Mouse (Mus musculus) lung, embryonic 14.5 days (tissue): Measurements from ENCODE around the gene Tomm40. TPM values are rescaled to one million over a fixed set of nuclear protein-coding genes. Genes with fewer than 3 reads are reported as not detected.

Source experiments
- ATAC-seq: fragments of 200-750 bp; cut with Nextera tagmentation; 2 replicates; pipeline ENCODE4 v1.8.0; 2017; ENCODE audit warnings: mild to moderate bottlenecking, moderate TSS enrichment, moderate library complexity; ENCODE audit not compliant: insufficient read depth
- DNase-seq: peaks from one replicate; pipeline ENCODE4 v3.0.0-alpha.2; 2015
- H3K27ac ChIP-seq: fragments of 300-500 bp; sonication (generic); 2 replicates; pipeline ENCODE4 v1.5.1; 2014; ENCODE audit warnings: low read depth, mild to moderate bottlenecking, moderate library complexity
- H3K27me3 ChIP-seq: fragments of 300-500 bp; sonication (generic); 2 replicates; pipeline ENCODE4 v1.6.1; 2014; ENCODE audit warnings: low read length, control low read depth; ENCODE audit not compliant: insufficient read depth
- H3K36me3 ChIP-seq: fragments of 300-500 bp; sonication (generic); 2 replicates; pipeline ENCODE4 v1.6.1; 2014; ENCODE audit warnings: control low read depth; ENCODE audit not compliant: insufficient read depth
- H3K4me1 ChIP-seq: fragments of 300-500 bp; sonication (generic); 2 replicates; pipeline ENCODE4 v1.6.1; 2014; ENCODE audit warnings: antibody characterized with exemption, control low read depth; ENCODE audit not compliant: insufficient read depth
- H3K4me2 ChIP-seq: fragments of 300-500 bp; sonication (generic); 2 replicates; pipeline ENCODE4 v1.6.1; 2014; ENCODE audit warnings: mild to moderate bottlenecking
- H3K4me3 ChIP-seq: fragments of 300-500 bp; sonication (generic); 2 replicates; pipeline ENCODE4 v1.5.1; 2014; ENCODE audit warnings: low read depth, low read length
- H3K9ac ChIP-seq: fragments of 300-500 bp; sonication (generic); 2 replicates; pipeline ENCODE4 v1.6.1; 2014
- H3K9me3 ChIP-seq: fragments of 300-500 bp; sonication (generic); 2 replicates; pipeline ENCODE4 v1.6.1; 2016; ENCODE audit warnings: low read depth, low read length, control low read depth
- CTCF ChIP-seq: IDR thresholded peaks from 2 replicates; pipeline ENCODE4 v1.5.1; 2016; ENCODE audit warnings: antibody characterized with exemption, low read depth
- WGBS: fragments of 180-500 bp; shearing (Covaris S2); extraction: QIAGEN DNeasy Blood & Tissue Kit; methylation state at CpG from one replicate; pipeline ENCODE4 v1.1.7; 2014; 5-methylcytosine and 5-hydroxymethylcytosine counted together
- polyA plus RNA-seq: library from polyadenylated mRNA; unstranded; fragments of >200 nt; fragmentation: Nextera tagmentation; extraction: Ambion mirVana; gene quantifications from 2 replicates; pipeline ENCODE4 v1.2.1, GENCODE M21; 2014

Gene Tomm40
- polyA plus RNA-seq, 1 experiment from 2014 or later: 168 TPM

GRCm38 (mm10) chr7:19745971-19746370 lies 30.7 kb upstream of the Tomm40 start:
- ATAC-seq: no peak
- Histone ChIP-seq H3K4me3 (no peak overlapping the region), H3K4me1 (peaks cover 23% of the 10 kb centered on the region), H3K27me3 (no peaks in the 10 kb centered on the region), H3K9ac (no peak overlapping the region), H3K9me3 (no peaks in the 10 kb centered on the region), H3K4me2 (no peak overlapping the region), H3K27ac (no peak overlapping the region), H3K36me3 (peaks cover 23% of the 10 kb centered on the region)
- WGBS: 67% methylated on average over 9 of the region's 10 CpGs
- no peak for TF ChIP-seq CTCF
- no peak for DNase-seq

- H3K27me3 ChIP-seq: no peaks in the 10 kb centered on the region
- no peaks in the 10 kb centered on the region for H3K9me3 ChIP-seq
- WGBS: 45% methylated on average over 14 of the region's 14 CpGs
- TF ChIP-seq CTCF: no peak
- peaks cover 30% of the 10 kb centered on the region for H3K36me3 ChIP-seq
- peaks cover 19% of the 10 kb centered on the region for H3K4me1 ChIP-seq
- ATAC-seq (no peak), DNase-seq (peak; percentile 57)
- H3K4me3 ChIP-seq: no peak overlapping the region
- no peak overlapping the region; the same call in 1 of the 2 replicates for H3K4me2 ChIP-seq
- H3K27ac ChIP-seq: peak overlapping the region; percentile 76
- no peak overlapping the region for H3K9ac ChIP-seq
Measured at GRCm38 (mm10) chr7:19744590-19745385, 29.6 kb upstream of the Tomm40 start.

- Histone ChIP-seq H3K27me3 (no peaks in the 10 kb centered on the region), H3K9me3 (no peaks in the 10 kb centered on the region), H3K4me1 (peaks cover 19% of the 10 kb centered on the region), H3K27ac (no peak overlapping the region), H3K4me2 (no peak overlapping the region), H3K4me3 (no peak overlapping the region), H3K9ac (no peak overlapping the region), H3K36me3 (peaks cover 35% of the 10 kb centered on the region)
- ATAC-seq: no peak
- no peak for TF ChIP-seq CTCF
- DNase-seq: no peak
- WGBS: 74% methylated on average over 6 of the region's 6 CpGs
Measured at GRCm38 (mm10) chr7:19743791-19744190, 28.6 kb upstream of the Tomm40 start.

GRCm38 (mm10) chr7:19742468-19742867 lies 27.2 kb upstream of the Tomm40 start:
- no peak overlapping the region for H3K9ac ChIP-seq
- no peaks in the 10 kb centered on the region for H3K9me3 ChIP-seq
- no peak overlapping the region for H3K4me3 ChIP-seq
- H3K27ac ChIP-seq: no peak overlapping the region
- H3K27me3 ChIP-seq: no peaks in the 10 kb centered on the region
- no peak for TF ChIP-seq CTCF
- no peak for DNase-seq
- H3K4me1 ChIP-seq: peaks cover 15% of the 10 kb centered on the region
- ATAC-seq: no peak
- H3K36me3 ChIP-seq: peaks cover 44% of the 10 kb centered on the region
- H3K4me2 ChIP-seq: no peak overlapping the region
- 30% methylated on average over 5 of the region's 5 CpGs for WGBS

- Histone ChIP-seq H3K4me2 (peak overlapping the region; percentile 7; the same call in 1 of the 2 replicates), H3K27ac (peak overlapping the region; percentile 15; the same call in 1 of the 2 replicates), H3K36me3 (peaks cover 54% of the 10 kb centered on the region), H3K4me3 (no peak overlapping the region), H3K27me3 (no peaks in the 10 kb centered on the region), H3K9me3 (no peaks in the 10 kb centered on the region), H3K4me1 (0 out of 2 replicates have a peak, but pooled peaks cover 6% of the 10 kb centered on the region), H3K9ac (no peak overlapping the region)
- WGBS: 18% methylated on average over 8 of the region's 8 CpGs
- no peak for TF ChIP-seq CTCF
- DNase-seq (peak; percentile 63), ATAC-seq (peak; percentile 64)
Measured at GRCm38 (mm10) chr7:19741329-19742031, 26.2 kb upstream of the Tomm40 start.

GRCm38 (mm10) chr7:19740269-19740668 lies 25.0 kb upstream of the Tomm40 start:
- no peak overlapping the region for H3K27ac ChIP-seq
- WGBS: 83% methylated on average over 11 of the region's 11 CpGs

GRCm38 (mm10) chr7:19738771-19739170 lies 23.5 kb upstream of the Tomm40 start:
- TF ChIP-seq CTCF: peak; percentile 49
- Histone ChIP-seq H3K27me3 (no peaks in the 10 kb centered on the region), H3K4me1 (0 out of 2 replicates have a peak, but pooled peaks cover 5% of the 10 kb centered on the region), H3K9ac (no peak overlapping the region), H3K9me3 (no peaks in the 10 kb centered on the region), H3K4me2 (no peak overlapping the region), H3K36me3 (peaks cover 70% of the 10 kb centered on the region), H3K4me3 (no peak overlapping the region), H3K27ac (no peak overlapping the region)
- ATAC-seq (no peak), DNase-seq (no peak)
- 86% methylated on average over 3 of the region's 3 CpGs for WGBS

More at GRCm38 (mm10) chr7:19740269-19740668, 25.0 kb upstream of the Tomm40 start:
- Histone ChIP-seq H3K36me3 (peaks cover 62% of the 10 kb centered on the region), H3K9ac (no peak overlapping the region), H3K4me1 (0 out of 2 replicates have a peak, but pooled peaks cover 5% of the 10 kb centered on the region), H3K4me3 (no peak overlapping the region), H3K4me2 (no peak overlapping the region), H3K9me3 (no peaks in the 10 kb centered on the region), H3K27me3 (no peaks in the 10 kb centered on the region)
- ATAC-seq: no peak
- TF ChIP-seq CTCF: peak; percentile 36
- peak; percentile 20 for DNase-seq
